ENCODE assay signal across 9 mouse cellular contexts in the genomic region with DNA sequence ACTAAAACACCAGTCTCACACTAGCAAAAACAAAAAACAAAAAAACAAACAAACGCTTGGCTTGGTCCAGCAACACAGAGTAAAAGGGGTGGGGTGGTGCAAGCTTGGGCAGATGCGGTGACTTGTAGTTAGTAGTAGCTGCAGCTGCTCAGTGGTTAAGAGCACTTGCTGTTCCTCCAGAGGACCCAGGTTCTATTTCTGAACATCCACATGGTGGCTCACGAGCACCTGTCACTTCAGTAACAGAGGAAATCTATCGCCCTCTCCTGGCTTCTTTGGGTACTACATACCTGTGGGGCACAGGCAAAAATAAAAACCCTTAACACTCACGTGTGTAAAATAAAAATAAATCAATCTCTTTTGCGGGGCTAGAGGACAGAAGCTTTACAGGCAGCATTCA. TPM values are rescaled to one million over a fixed set of nuclear protein-coding genes. Genes with fewer than 3 reads are reported as not detected.
A peak's percentile ranks its signal among the peaks of the same experiment; 100 is the strongest.
DNase-seq lines count a peak whose midpoint lies in the region; ATAC-seq and TF ChIP-seq lines count a peak whose summit lies in the region.
"Had no signal": no experiment of that assay in that cellular context is flagged by ENCODE, and none has a peak within 500 bp of the region (broad histone marks: within the 10 kb centered on the region; RNA-seq: fewer than 3 reads in every experiment).

No protein-coding gene starts in this region.

- no peak for TF ChIP-seq POLR2A in bone marrow, adult 2 months (IDR thresholded peaks at IDR 0.05; ENCODE audit: borderline replicate concordance, control insufficient read depth, low read depth, low read length)

- WGBS in hindbrain, embryonic 11.5 days: 44% methylated on average over 6 of the region's 6 CpGs
- WGBS in hindbrain, embryonic 16.5 days: 36% methylated on average over 6 of the region's 6 CpGs
- 19% methylated on average over 6 of the region's 6 CpGs for WGBS in bone marrow, adult 2 months
- 45% methylated on average over 6 of the region's 6 CpGs for WGBS in neural tube, embryonic 11.5 days

- no peak overlapping the region for H3K4me2 ChIP-seq in hindbrain, embryonic 11.5 days (replicated peaks; ENCODE audit: low read depth, low read length)
- H3K4me2 ChIP-seq in hindbrain, embryonic 16.5 days (ENCODE audit: low read length): no peak overlapping the region
- H3K4me2 ChIP-seq in neural tube, embryonic 11.5 days (ENCODE audit: low read depth): no peak overlapping the region
- H3K4me2 ChIP-seq: neural tube, embryonic 12.5 days had no signal

- H3K36me3 ChIP-seq in hindbrain, embryonic 11.5 days (ENCODE audit: control insufficient read depth, insufficient read depth, low read length): no peaks in the 10 kb centered on the region
- H3K36me3 ChIP-seq in hindbrain, embryonic 16.5 days (ENCODE audit: control insufficient read depth, insufficient read depth, low read length): no peaks in the 10 kb centered on the region
- H3K36me3 ChIP-seq in E14TG2a.4 (ENCODE audit: insufficient read depth, low read length): peaks cover 59% of the 10 kb centered on the region
- no peaks in the 10 kb centered on the region for H3K36me3 ChIP-seq in neural tube, embryonic 11.5 days (ENCODE audit: control insufficient read depth, insufficient read depth, low read length)
- H3K36me3 ChIP-seq: neural tube, embryonic 12.5 days had no signal

- DNase-seq in hindbrain, embryonic 11.5 days (ENCODE audit: low spot score): peak; percentile 69
- peak; percentile 44 for DNase-seq in gastrocnemius, postnatal 14 days
- peak; percentile 17 to 64 for DNase-seq in layer of hippocampus, postnatal 25 days (ENCODE audit: extremely low spot score in 1 of 2, low spot score in 1 of 2)
- peak; percentile 65 for DNase-seq in neural tube, embryonic 11.5 days (ENCODE audit: low spot score)
- peak; percentile 70 for DNase-seq in urinary bladder, postnatal 25 days (ENCODE audit: low spot score)

- intact Hi-C loops in gastrocnemius, postnatal 14 days (cut with DNase I; ENCODE audit: low total_unique reads): no loop called here

- no peaks in the 10 kb centered on the region for H3K9me3 ChIP-seq in hindbrain, embryonic 11.5 days (ENCODE audit: control insufficient read depth, low read length)
- no peaks in the 10 kb centered on the region for H3K9me3 ChIP-seq in hindbrain, embryonic 16.5 days (ENCODE audit: control insufficient read depth, low read length)
- peaks cover 16% of the 10 kb centered on the region for H3K9me3 ChIP-seq in E14TG2a.4 (ENCODE audit: low read length)
- no peaks in the 10 kb centered on the region for H3K9me3 ChIP-seq in neural tube, embryonic 11.5 days (ENCODE audit: control insufficient read depth, low read length)
- H3K9me3 ChIP-seq: neural tube, embryonic 12.5 days had no signal

- no peaks in the 10 kb centered on the region for H3K27me3 ChIP-seq in hindbrain, embryonic 11.5 days (ENCODE audit: control insufficient read depth, insufficient read depth, low read length)
- H3K27me3 ChIP-seq in hindbrain, embryonic 16.5 days (replicated peaks; ENCODE audit: control insufficient read depth, insufficient read depth, low read length): no peaks in the 10 kb centered on the region
- no peaks in the 10 kb centered on the region for H3K27me3 ChIP-seq in E14TG2a.4 (ENCODE audit: insufficient read depth, low read length)
- H3K27me3 ChIP-seq in neural tube, embryonic 11.5 days (ENCODE audit: control insufficient read depth, insufficient read depth, low read length): no peaks in the 10 kb centered on the region
- H3K27me3 ChIP-seq: neural tube, embryonic 12.5 days had no signal

- no peak overlapping the region for H3K9ac ChIP-seq in hindbrain, embryonic 11.5 days (ENCODE audit: low read depth, low read length)
- H3K9ac ChIP-seq in hindbrain, embryonic 16.5 days (ENCODE audit: low read depth, low read length): no peak overlapping the region
- no peak overlapping the region for H3K9ac ChIP-seq in neural tube, embryonic 11.5 days (ENCODE audit: low read length)
- H3K9ac ChIP-seq: neural tube, embryonic 12.5 days had no signal

- H3K4me1 ChIP-seq in hindbrain, embryonic 11.5 days (replicated peaks; ENCODE audit: control insufficient read depth, insufficient read depth, low read length): no peaks in the 10 kb centered on the region
- H3K4me1 ChIP-seq in hindbrain, embryonic 16.5 days (ENCODE audit: control insufficient read depth, insufficient read depth, low read depth, low read length): no peaks in the 10 kb centered on the region
- H3K4me1 ChIP-seq in E14TG2a.4 (replicated peaks; ENCODE audit: low read depth, low read length): peaks cover 39% of the 10 kb centered on the region
- H3K4me1 ChIP-seq in bone marrow, adult 2 months (ENCODE audit: control insufficient read depth, insufficient read depth, low read length): no peaks in the 10 kb centered on the region
- no peaks in the 10 kb centered on the region for H3K4me1 ChIP-seq in neural tube, embryonic 11.5 days (ENCODE audit: control insufficient read depth, insufficient read depth, low read length)
- H3K4me1 ChIP-seq: neural tube, embryonic 12.5 days had no signal

- no peak overlapping the region for H3K27ac ChIP-seq in hindbrain, embryonic 11.5 days (ENCODE audit: low read depth, low read length)
- no peak overlapping the region for H3K27ac ChIP-seq in hindbrain, embryonic 16.5 days (ENCODE audit: low read depth, low read length)
- no peak overlapping the region for H3K27ac ChIP-seq in bone marrow, adult 2 months (ENCODE audit: control insufficient read depth, insufficient read depth, low read depth, low read length, poor library complexity)
- H3K27ac ChIP-seq in neural tube, embryonic 11.5 days (ENCODE audit: low read depth, low read length): no peak overlapping the region
- H3K27ac ChIP-seq: neural tube, embryonic 12.5 days had no signal

- TF ChIP-seq CTCF in E14TG2a.4 (conservative IDR thresholded peaks at IDR 0.05; ENCODE audit: low read length): peak; percentile 99
- peak; percentile 44; the same call in 1 of the 2 replicates for TF ChIP-seq CTCF in bone marrow, adult 2 months (IDR thresholded peaks at IDR 0.05; ENCODE audit: control insufficient read depth, insufficient read depth, low read length)

- ATAC-seq in hindbrain, embryonic 11.5 days (ENCODE audit: low FRiP score): no peak
- ATAC-seq in hindbrain, embryonic 16.5 days: no peak
- ATAC-seq in neural tube, embryonic 11.5 days (ENCODE audit: insufficient read depth, low FRiP score, low TSS enrichment): no peak

- H3K4me3 ChIP-seq in hindbrain, embryonic 11.5 days (ENCODE audit: low read depth, low read length): no peak overlapping the region
- no peak overlapping the region for H3K4me3 ChIP-seq in hindbrain, embryonic 16.5 days (ENCODE audit: low read length)
- no peak overlapping the region for H3K4me3 ChIP-seq in E14TG2a.4 (replicated peaks; ENCODE audit: low read length)
- H3K4me3 ChIP-seq in bone marrow, adult 2 months (replicated peaks; ENCODE audit: control insufficient read depth, low read depth, low read length): no peak overlapping the region
- no peak overlapping the region for H3K4me3 ChIP-seq in neural tube, embryonic 11.5 days (ENCODE audit: low read depth, low read length)
- H3K4me3 ChIP-seq: neural tube, embryonic 12.5 days had no signal

RNA-seq across cellular contexts. Expression of a gene that starts 23.8 kb away (rescaled TPM):
- polyA plus RNA-seq in hindbrain, embryonic 11.5 days (2014; fragmentation: Nextera tagmentation; extraction: Ambion mirVana): 3.8 and 4.5 TPM in 2 replicates
- polyA plus RNA-seq in hindbrain, embryonic 16.5 days (2015; fragmentation: Nextera tagmentation; extraction: Ambion mirVana): 4.7 and 5.3 TPM in 2 replicates
- not detected in 2 replicates for polyA plus RNA-seq in bone marrow, adult 2 months (2011; ENCODE audit: insufficient read depth, insufficient read length, low replicate concordance, missing spikeins)
- under 1 TPM; 0.16 to 0.29 TPM for total RNA-seq in gastrocnemius, postnatal 14 days (2021)
- under 1 TPM in 1 of 2 experiments, not detected in 1; 0.05 TPM for total RNA-seq in layer of hippocampus, postnatal 25 days (2021)
- 5.4 and 7.5 TPM in 2 replicates for polyA plus RNA-seq in neural tube, embryonic 11.5 days (2014; fragmentation: Nextera tagmentation; extraction: Ambion mirVana)

RNA-seq across cellular contexts. Expression of a gene that starts 34.1 kb away (rescaled TPM):
- polyA plus RNA-seq in hindbrain, embryonic 11.5 days (2014; fragmentation: Nextera tagmentation; extraction: Ambion mirVana): not detected in 2 replicates
- polyA plus RNA-seq in hindbrain, embryonic 16.5 days (2015; fragmentation: Nextera tagmentation; extraction: Ambion mirVana): not detected in 2 replicates
- not detected in 2 replicates for polyA plus RNA-seq in bone marrow, adult 2 months (2011; ENCODE audit: insufficient read depth, insufficient read length, low replicate concordance, missing spikeins)
- not detected for total RNA-seq in gastrocnemius, postnatal 14 days (2021)
- not detected for total RNA-seq in layer of hippocampus, postnatal 25 days (2021)
- not detected in 2 replicates for polyA plus RNA-seq in neural tube, embryonic 11.5 days (2014; fragmentation: Nextera tagmentation; extraction: Ambion mirVana)
- polyA plus RNA-seq: neural tube, embryonic 12.5 days had no signal

RNA-seq across cellular contexts. Expression of a gene that starts 38.8 kb away (rescaled TPM):
- polyA plus RNA-seq in hindbrain, embryonic 11.5 days (2014; fragmentation: Nextera tagmentation; extraction: Ambion mirVana): 3.7 and 4.8 TPM in 2 replicates
- 7.4 and 12.5 TPM in 2 replicates for polyA plus RNA-seq in hindbrain, embryonic 16.5 days (2015; fragmentation: Nextera tagmentation; extraction: Ambion mirVana)
- polyA plus RNA-seq in bone marrow, adult 2 months (2011; ENCODE audit: insufficient read depth, insufficient read length, low replicate concordance, missing spikeins): 52.1 and 98.4 TPM in 2 replicates
- 100 to 1,000 TPM; 107 to 123 TPM for total RNA-seq in gastrocnemius, postnatal 14 days (2021)
- total RNA-seq in layer of hippocampus, postnatal 25 days (2021): 100 to 1,000 TPM in 1 of 2 experiments, 10 to 100 TPM in 1; 73.1 to 101 TPM
- 4.8 and 7.6 TPM in 2 replicates for polyA plus RNA-seq in neural tube, embryonic 11.5 days (2014; fragmentation: Nextera tagmentation; extraction: Ambion mirVana)
